Mouse (Mus musculus): ENCODE measurements around the gene Tbccd1. TPM values are rescaled to one million over a fixed set of nuclear protein-coding genes. Genes with fewer than 3 reads are reported as not detected.

Gene Tbccd1
- total RNA-seq, 2 experiments from 2014 or later: 10.9 to 11.2 TPM

GRCm38 (mm10) chr16:22876218-22877043 lies 19.0 kb upstream of the Tbccd1 start:
- DNase-seq: peak in 1 of 2 experiments; percentile 43
- intact Hi-C loops (cut with DNase I): loop anchor here (1.0 to 2.0 kb wide), 3 partner anchors 77 to 259 kb away; no protein-coding TSS in a partner anchor

GRCm38 (mm10) chr16:22873369-22873768 lies 15.9 kb upstream of the Tbccd1 start:
- intact Hi-C loops (cut with DNase I): no loop called here
- no peak for DNase-seq

- no peak for DNase-seq
- intact Hi-C loops (cut with DNase I): no loop called here
Observed at GRCm38 (mm10) chr16:22872397-22872796, 14.9 kb upstream of the Tbccd1 start.

- intact Hi-C loops (cut with DNase I): loop anchor here (5.0 kb wide), 3 partner anchors 251 to 589 kb away; partner anchors contain the start of genes Eif4a2, Rfc4 and Tra2b
- DNase-seq: no peak
Observed at GRCm38 (mm10) chr16:22856773-22857172, 696 bp downstream of the Tbccd1 start.

GRCm38 (mm10) chr16:22852709-22853108 lies 4.8 kb downstream of the Tbccd1 start:
- DNase-seq: no peak
- intact Hi-C loops (cut with DNase I): no loop called here

- DNase-seq: no peak
- intact Hi-C loops (cut with DNase I): loop anchor here (10.0 kb wide), 2 partner anchors 834 to 1054 kb away; partner anchors contain the start of gene Map3k13
Observed at GRCm38 (mm10) chr16:22848331-22848730, 9.1 kb downstream of the Tbccd1 start.

GRCm38 (mm10) chr16:22847686-22848085 lies 9.8 kb downstream of the Tbccd1 start:
- intact Hi-C loops (cut with DNase I): loop anchor here (10.0 kb wide), 2 partner anchors 833 to 1053 kb away; partner anchors contain the start of gene Map3k13
- no peak for DNase-seq

- no peak for DNase-seq
- intact Hi-C loops (cut with DNase I): loop anchor here (10.0 kb wide), 2 partner anchors 831 to 1051 kb away; partner anchors contain the start of gene Map3k13
Observed at GRCm38 (mm10) chr16:22845481-22845880, 12.0 kb downstream of the Tbccd1 start.

- intact Hi-C loops (cut with DNase I): loop anchor here (10.0 kb wide), 2 partner anchors 830 to 1050 kb away; partner anchors contain the start of gene Map3k13
- DNase-seq: no peak
Observed at GRCm38 (mm10) chr16:22844834-22845233, 12.6 kb downstream of the Tbccd1 start.

- peak; percentile 71 to 76 for DNase-seq
- intact Hi-C loops (cut with DNase I): loop anchor here (10.0 kb wide), 2 partner anchors 829 to 1049 kb away; partner anchors contain the start of gene Map3k13
Observed at GRCm38 (mm10) chr16:22844061-22844801, 13.2 kb downstream of the Tbccd1 start.

GRCm38 (mm10) chr16:22842871-22843270 lies 14.6 kb downstream of the Tbccd1 start:
- intact Hi-C loops (cut with DNase I): loop anchor here (10.0 kb wide), 2 partner anchors 828 to 1048 kb away; partner anchors contain the start of gene Map3k13

GRCm38 (mm10) chr16:22839146-22839857 lies 18.2 kb downstream of the Tbccd1 start:
- no peak for DNase-seq
- intact Hi-C loops (cut with DNase I): no loop called here

More at GRCm38 (mm10) chr16:22842871-22843270, 14.6 kb downstream of the Tbccd1 start:
- DNase-seq: no peak

GRCm38 (mm10) chr16:22832932-22833525 lies 24.4 kb downstream of the Tbccd1 start:
- no peak for DNase-seq
- intact Hi-C loops (cut with DNase I): no loop called here

GRCm38 (mm10) chr16:22820731-22821130 lies 36.7 kb downstream of the Tbccd1 start:
- no peak for DNase-seq
- intact Hi-C loops (cut with DNase I): no loop called here

- intact Hi-C loops (cut with DNase I): no loop called here
Observed at GRCm38 (mm10) chr16:22811477-22811876, 46.0 kb downstream of the Tbccd1 start, which contains the start of gene Crygs. Crygs (minus strand) TSS chr16:22811577.

GRCm38 (mm10) chr16:22807468-22808070 lies 49.9 kb downstream of the Tbccd1 start:
- peak; percentile 54 to 67 for DNase-seq
- intact Hi-C loops (cut with DNase I): loop anchor here (1.0 kb wide), 2 partner anchors 243 to 505 kb away; no protein-coding TSS in a partner anchor

More at GRCm38 (mm10) chr16:22811477-22811876, 46.0 kb downstream of the Tbccd1 start, which contains the start of gene Crygs:
- no peak for DNase-seq

GRCm38 (mm10) chr16:22802786-22803185 lies 54.7 kb downstream of the Tbccd1 start:
- intact Hi-C loops (cut with DNase I): no loop called here
- no peak for DNase-seq

GRCm38 (mm10) chr16:22800849-22801109 lies 56.7 kb downstream of the Tbccd1 start:
- intact Hi-C loops (cut with DNase I): no loop called here
- DNase-seq: no peak

Measured in heart, postnatal 36 days (tissue).